Comparison of ENCODE assay signal across 7 mouse cellular contexts in genomic region chr13:107207354-107208181, GRCm38 (mm10).
DNase-seq lines count a peak whose midpoint lies in the region; ATAC-seq lines count a peak whose summit lies in the region.

No protein-coding gene starts in this region.

- H3K4me1 ChIP-seq in embryonic facial prominence, embryonic 11.5 days (ENCODE audit: control insufficient read depth, insufficient read depth, low read length) = no peaks in the 10 kb centered on the region
- peaks cover 5% of the 10 kb centered on the region; the same call in 1 of the 2 replicates for H3K4me1 ChIP-seq in heart, embryonic 10.5 days
- H3K4me1 ChIP-seq in limb, embryonic 10.5 days = peaks cover 6% of the 10 kb centered on the region; the same call in 1 of the 2 replicates
- H3K4me1 ChIP-seq in neural tube, embryonic 13.5 days (replicated peaks) = peaks cover 13% of the 10 kb centered on the region

- peak; percentile 3 to 5 for DNase-seq in adrenal gland, postnatal 4 days (ENCODE audit: low spot score in 2 of 2)
- peak; percentile 73 for DNase-seq in embryonic facial prominence, embryonic 11.5 days (ENCODE audit: low spot score)
- DNase-seq in heart, embryonic 10.5 days (ENCODE audit: low spot score) = peak; percentile 77
- DNase-seq in kidney, adult 9 months = peak; percentile 45
- DNase-seq in limb, embryonic 10.5 days (ENCODE audit: low spot score) = peak; percentile 45
- no peak for DNase-seq in thymus, adult 18-20 months

- no peak overlapping the region for H3K9ac ChIP-seq in embryonic facial prominence, embryonic 11.5 days (replicated peaks; ENCODE audit: low read length)
- peak overlapping the region; percentile 9; the same call in 1 of the 2 replicates for H3K9ac ChIP-seq in neural tube, embryonic 13.5 days

- no peak overlapping the region for H3K27ac ChIP-seq in embryonic facial prominence, embryonic 11.5 days (replicated peaks; ENCODE audit: low read depth, low read length)
- H3K27ac ChIP-seq in heart, embryonic 10.5 days = no peak overlapping the region
- H3K27ac ChIP-seq in limb, embryonic 10.5 days = no peak overlapping the region; the same call in 1 of the 2 replicates
- peak overlapping the region; percentile 59 for H3K27ac ChIP-seq in neural tube, embryonic 13.5 days (replicated peaks)

- H3K4me2 ChIP-seq in embryonic facial prominence, embryonic 11.5 days (ENCODE audit: low read depth, low read length) = peak overlapping the region; percentile 21; the same call in 1 of the 2 replicates
- peak overlapping the region; percentile 52 for H3K4me2 ChIP-seq in neural tube, embryonic 13.5 days

- H3K4me3 ChIP-seq in embryonic facial prominence, embryonic 11.5 days (ENCODE audit: low read depth, low read length) = no peak overlapping the region
- 0 out of 2 replicates have a peak overlapping the region, but pooled peaks have one; percentile 24 for H3K4me3 ChIP-seq in heart, embryonic 10.5 days
- H3K4me3 ChIP-seq in limb, embryonic 10.5 days = no peak overlapping the region
- H3K4me3 ChIP-seq in neural tube, embryonic 13.5 days = peak overlapping the region; percentile 26

- no peaks in the 10 kb centered on the region for H3K36me3 ChIP-seq in embryonic facial prominence, embryonic 11.5 days (replicated peaks; ENCODE audit: control insufficient read depth, insufficient read depth, low read depth, low read length)
- no peaks in the 10 kb centered on the region for H3K36me3 ChIP-seq in heart, embryonic 10.5 days
- H3K36me3 ChIP-seq in limb, embryonic 10.5 days = no peaks in the 10 kb centered on the region
- H3K36me3 ChIP-seq in neural tube, embryonic 13.5 days = no peaks in the 10 kb centered on the region

- 58% methylated on average over 20 of the region's 20 CpGs for WGBS in embryonic facial prominence, embryonic 11.5 days
- WGBS in heart, embryonic 10.5 days = 60% methylated on average over 20 of the region's 20 CpGs
- 71% methylated on average over 20 of the region's 20 CpGs for WGBS in limb, embryonic 10.5 days
- 28% methylated on average over 20 of the region's 20 CpGs for WGBS in neural tube, embryonic 13.5 days

- no peaks in the 10 kb centered on the region for H3K9me3 ChIP-seq in embryonic facial prominence, embryonic 11.5 days (replicated peaks; ENCODE audit: control insufficient read depth, low read length)
- H3K9me3 ChIP-seq in heart, embryonic 10.5 days = no peaks in the 10 kb centered on the region
- no peaks in the 10 kb centered on the region for H3K9me3 ChIP-seq in limb, embryonic 10.5 days (replicated peaks)
- H3K9me3 ChIP-seq in neural tube, embryonic 13.5 days = no peaks in the 10 kb centered on the region

- ATAC-seq in embryonic facial prominence, embryonic 11.5 days (replicated peaks; ENCODE audit: insufficient number of reproducible peaks, low FRiP score, low TSS enrichment, low read depth) = peak; percentile 87
- ATAC-seq in neural tube, embryonic 13.5 days (ENCODE audit: low read depth) = peak; percentile 96

- no peaks in the 10 kb centered on the region for H3K27me3 ChIP-seq in embryonic facial prominence, embryonic 11.5 days (ENCODE audit: control insufficient read depth, insufficient read depth, low read length)
- no peaks in the 10 kb centered on the region for H3K27me3 ChIP-seq in heart, embryonic 10.5 days (ENCODE audit: insufficient read depth, poor library complexity, severe bottlenecking)
- H3K27me3 ChIP-seq in limb, embryonic 10.5 days (ENCODE audit: low read depth, poor library complexity, severe bottlenecking) = no peaks in the 10 kb centered on the region
- peaks cover 5% of the 10 kb centered on the region; the same call in 1 of the 2 replicates for H3K27me3 ChIP-seq in neural tube, embryonic 13.5 days

Comparison
In these comparisons a context has a peak if more than half of its experiments do, and no peak if none do; other contexts are left out.
1. DNase-seq: peak in adrenal gland, postnatal 4 days (2 of 2), embryonic facial prominence, embryonic 11.5 days (single experiment), heart, embryonic 10.5 days (single experiment), kidney, adult 9 months (single experiment) and limb, embryonic 10.5 days (single experiment); none in thymus, adult 18-20 months (0 of 2).
2. H3K4me3 ChIP-seq: peak in heart, embryonic 10.5 days (single experiment) and neural tube, embryonic 13.5 days (single experiment); none in embryonic facial prominence, embryonic 11.5 days (single experiment) and limb, embryonic 10.5 days (single experiment).